Mouse (Mus musculus) heart, postnatal 25 days (tissue): ENCODE data around the gene Fam173a. TPM values are rescaled to one million over a fixed set of nuclear protein-coding genes. Genes with fewer than 3 reads are reported as not detected.

Experiments
- microRNA-seq: library from miRNA; unstranded; fragments of <30 nt; microRNA quantifications from one replicate; pipeline ENCODE4 v1.2.0, GENCODE M21; 2022
- total RNA-seq, 2 experiments: library from RNA; stranded (reverse); gene quantifications; 2 replicates each; pipeline ENCODE4 v1.2.3; 2021

Gene Fam173a
- total RNA-seq, 2 experiments from 2014 or later = 35.4 to 36.0 TPM

Small RNAs within 50 kb of the gene (microRNA-seq; reads per million reads assigned to microRNA genes)
- not detected for gene Gm25083
- gene Mir3082 = 4.2 reads per million, percentile 9 among the genes with 10 or more reads in this experiment
- 3.6 reads per million, percentile 6 among the genes with 10 or more reads in this experiment for gene Mir6966

Other genes with a start within 250 kb of the Fam173a start
- under 1 TPM; 0.25 to 0.75 TPM for gene Sox8, start 222.2 kb downstream of the Fam173a start, total RNA-seq
- 10 to 100 TPM; 31.7 to 34.3 TPM for gene Lmf1, start 213.8 kb downstream of the Fam173a start, total RNA-seq
- under 1 TPM in 1 of 2 experiments, not detected in 1; 0.70 TPM for gene Gng13, start 75.7 kb downstream of the Fam173a start, total RNA-seq
- 1 to 10 TPM; 1.6 to 1.9 TPM for gene Chtf18, start 65.5 kb downstream of the Fam173a start, total RNA-seq
- gene Rpusd1, start 65.2 kb downstream of the Fam173a start, total RNA-seq = 1 to 10 TPM; 5.3 to 5.6 TPM
- gene Mslnl, start 56.9 kb downstream of the Fam173a start, total RNA-seq = not detected
- gene Msln, start 38.5 kb downstream of the Fam173a start, total RNA-seq = 10 to 100 TPM; 21.2 to 28.5 TPM
- 10 to 100 TPM; 44.8 to 48.2 TPM for gene Narfl, start 19.1 kb downstream of the Fam173a start, total RNA-seq
- gene Haghl, start 7.2 kb downstream of the Fam173a start, total RNA-seq = 1 to 10 TPM; 5.5 to 9.1 TPM
- gene Ccdc78, start 6.3 kb downstream of the Fam173a start, total RNA-seq = not detected
- under 1 TPM in 1 of 2 experiments, not detected in 1; 0.53 TPM for gene AC134908.4, start 2.8 kb upstream of the Fam173a start, total RNA-seq
- 10 to 100 TPM; 74.4 to 75.1 TPM for gene Metrn, start 4.2 kb upstream of the Fam173a start, total RNA-seq
- gene Fbxl16, start 16.2 kb upstream of the Fam173a start, total RNA-seq = 1 to 10 TPM; 1.2 to 1.3 TPM
- gene Wdr24, start 30.7 kb upstream of the Fam173a start, total RNA-seq = 10 to 100 TPM; 10.2 to 10.6 TPM
- gene Jmjd8, start 36.0 kb upstream of the Fam173a start, total RNA-seq = 10 to 100 TPM; 35.5 to 36.6 TPM
- 100 to 1,000 TPM; 114 to 117 TPM for gene Stub1, start 40.5 kb upstream of the Fam173a start, total RNA-seq
- 1 to 10 TPM; 1.2 to 2.2 TPM for gene Rhbdl1, start 44.4 kb upstream of the Fam173a start, total RNA-seq
- gene Gm20683, start 48.9 kb upstream of the Fam173a start, total RNA-seq = 1 to 10 TPM; 2.8 to 3.6 TPM
- 100 to 1,000 TPM; 120 to 125 TPM for gene Rhot2, start 52.0 kb upstream of the Fam173a start, total RNA-seq
- 1 to 10 TPM; 2.8 to 2.9 TPM for gene Wdr90, start 68.6 kb upstream of the Fam173a start, total RNA-seq
- 100 to 1,000 TPM; 261 to 270 TPM for gene Mcrip2, start 75.9 kb upstream of the Fam173a start, total RNA-seq
- gene Mettl26, start 82.2 kb upstream of the Fam173a start, total RNA-seq = 10 to 100 TPM; 13.6 to 14.4 TPM
- under 1 TPM; 0.45 to 0.75 TPM for gene Wfikkn1, start 88.0 kb upstream of the Fam173a start, total RNA-seq
- 10 to 100 TPM; 17.0 to 17.4 TPM for gene Rab40c, start 126.8 kb upstream of the Fam173a start, total RNA-seq
- gene Pigq, start 152.0 kb upstream of the Fam173a start, total RNA-seq = 10 to 100 TPM; 49.0 to 55.6 TPM
- not detected for gene Nhlrc4, start 152.1 kb upstream of the Fam173a start, total RNA-seq
- under 1 TPM; 0.17 to 0.18 TPM for gene A930017K11Rik, start 159.7 kb upstream of the Fam173a start, total RNA-seq
- 1 to 10 TPM; 7.1 to 7.8 TPM for gene Capn15, start 192.9 kb upstream of the Fam173a start, total RNA-seq